Mouse (Mus musculus): ENCODE results near the gene Lck. TPM values are rescaled to one million over a fixed set of nuclear protein-coding genes. Genes with fewer than 3 reads are reported as not detected.

The Lck gene
- total RNA-seq, 2 experiments from 2014 or later = 0.34 to 2.0 TPM

- no peak for DNase-seq (ENCODE audit: low spot score in 2 of 2)
These were observed 62.6 kb downstream of the Lck start for GRCm38 (mm10) chr4:129510723-129511412.

GRCm38 (mm10) chr4:129509650-129510049, 63.8 kb downstream of the Lck start:
- no peak for DNase-seq (ENCODE audit: low spot score in 2 of 2)

GRCm38 (mm10) chr4:129508834-129509600, 64.4 kb downstream of the Lck start:
- no peak for DNase-seq (ENCODE audit: low spot score in 2 of 2)

GRCm38 (mm10) chr4:129508237-129508515, 65.3 kb downstream of the Lck start:
- DNase-seq (ENCODE audit: low spot score in 2 of 2) = no peak

GRCm38 (mm10) chr4:129507434-129508236, 65.8 kb downstream of the Lck start:
- DNase-seq (ENCODE audit: low spot score in 2 of 2) = no peak

- no peak for DNase-seq (ENCODE audit: low spot score in 2 of 2)
These were observed 67.9 kb downstream of the Lck start for GRCm38 (mm10) chr4:129505511-129505910.

GRCm38 (mm10) chr4:129502901-129503444, 70.5 kb downstream of the Lck start:
- DNase-seq (ENCODE audit: low spot score in 2 of 2) = no peak

- no peak for DNase-seq (ENCODE audit: low spot score in 2 of 2)
These were observed 71.0 kb downstream of the Lck start for GRCm38 (mm10) chr4:129502327-129502888.

GRCm38 (mm10) chr4:129500607-129501566, 72.6 kb downstream of the Lck start:
- peak; percentile 80 to 90 for DNase-seq (ENCODE audit: low spot score in 2 of 2)

GRCm38 (mm10) chr4:129500017-129500416, 73.4 kb downstream of the Lck start:
- no peak for DNase-seq (ENCODE audit: low spot score in 2 of 2)

- DNase-seq (ENCODE audit: low spot score in 2 of 2) = no peak
These were observed 74.5 kb downstream of the Lck start for GRCm38 (mm10) chr4:129498941-129499340.

Small RNA genes within 50 kb of the gene (microRNA-seq; reads per million reads assigned to microRNA genes)
- not detected for gene Mir8119

Other genes with a start within 250 kb of the Lck start
- 100 to 1,000 TPM; 166 to 179 TPM for gene Rbbp4, start 238.3 kb downstream of the Lck start, total RNA-seq (2021)
- 10 to 100 TPM; 28.2 to 28.8 TPM for gene Zbtb8os, start 237.9 kb downstream of the Lck start, total RNA-seq (2021)
- 1 to 10 TPM; 6.7 to 7.5 TPM for gene Zbtb8a, start 195.5 kb downstream of the Lck start, total RNA-seq (2021)
- not detected for gene Zbtb8b, start 132.8 kb downstream of the Lck start, total RNA-seq (2021)
- gene Bsdc1, start 112.1 kb downstream of the Lck start, total RNA-seq (2021) = 10 to 100 TPM; 32.2 to 35.2 TPM
- not detected for gene Tssk3, start 82.6 kb downstream of the Lck start, total RNA-seq (2021)
- not detected for gene Fam229a, start 82.5 kb downstream of the Lck start, total RNA-seq (2021)
- 10 to 100 TPM; 63.2 to 63.9 TPM for gene Marcksl1, start 60.1 kb downstream of the Lck start, total RNA-seq (2021)
- gene Hdac1, start 30.9 kb downstream of the Lck start, total RNA-seq (2021) = 10 to 100 TPM; 39.5 to 42.1 TPM
- 1 to 10 TPM; 1.2 to 1.3 TPM for gene Fam167b, start 4.9 kb upstream of the Lck start, total RNA-seq (2021)
- gene Eif3i, start 27.0 kb upstream of the Lck start, total RNA-seq (2021) = 100 to 1,000 TPM; 167 to 176 TPM
- gene Tmem234, start 27.0 kb upstream of the Lck start, total RNA-seq (2021) = 10 to 100 TPM; 65.2 to 68.4 TPM
- 1 to 10 TPM; 1.6 to 2.7 TPM for gene Dcdc2b, start 40.6 kb upstream of the Lck start, total RNA-seq (2021)
- 10 to 100 TPM; 13.2 to 13.6 TPM for gene Iqcc, start 45.5 kb upstream of the Lck start, total RNA-seq (2021)
- gene Ccdc28b, start 50.3 kb upstream of the Lck start, total RNA-seq (2021) = 10 to 100 TPM; 44.7 to 51.2 TPM
- 10 to 100 TPM; 53.7 to 56.0 TPM for gene Txlna, start 67.4 kb upstream of the Lck start, total RNA-seq (2021)
- 10 to 100 TPM; 54.4 to 63.4 TPM for gene Kpna6, start 99.1 kb upstream of the Lck start, total RNA-seq (2021)
- 1 to 10 TPM; 7.3 to 7.8 TPM for gene Tmem39b, start 123.2 kb upstream of the Lck start, total RNA-seq (2021)
- gene Khdrbs1, start 168.7 kb upstream of the Lck start, total RNA-seq (2021) = 10 to 100 TPM; 75.8 to 77.4 TPM
- gene Ptp4a2, start 237.6 kb upstream of the Lck start, total RNA-seq (2021) = 100 to 1,000 TPM; 406 to 430 TPM

Measured in gastrocnemius, postnatal 4 days (tissue).